Mouse (Mus musculus) 3134 (cell line): ENCODE data around the gene Stk39.

Source experiments
- DNase-seq: peaks from one replicate; pipeline ENCODE4 v3.0.0-alpha.2; 2011; ENCODE audit warnings: low spot score; ENCODE audit not compliant: insufficient read length; ENCODE audit errors: extremely low read depth

Stk39 gene

DNA sequence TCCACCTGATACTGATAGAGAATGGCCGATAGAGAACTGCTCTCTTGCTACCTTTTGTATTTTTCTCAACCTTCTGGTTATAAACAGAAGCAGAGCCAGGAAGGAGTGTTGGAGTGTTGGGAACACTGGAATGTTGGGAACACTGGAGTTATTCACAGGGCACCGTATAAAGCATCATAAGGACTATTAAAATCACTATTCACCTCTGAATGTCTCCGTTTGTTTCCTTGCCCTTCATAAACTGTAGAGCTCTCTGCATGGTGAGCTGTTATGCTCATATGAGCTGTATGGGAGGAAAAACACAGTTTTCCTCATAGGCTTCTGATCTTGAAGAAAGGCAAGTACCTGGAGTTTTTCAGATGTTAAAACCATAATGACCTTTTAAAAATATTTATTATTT lies 295.6 kb downstream of the Stk39 start:
- no peak for DNase-seq

DNA sequence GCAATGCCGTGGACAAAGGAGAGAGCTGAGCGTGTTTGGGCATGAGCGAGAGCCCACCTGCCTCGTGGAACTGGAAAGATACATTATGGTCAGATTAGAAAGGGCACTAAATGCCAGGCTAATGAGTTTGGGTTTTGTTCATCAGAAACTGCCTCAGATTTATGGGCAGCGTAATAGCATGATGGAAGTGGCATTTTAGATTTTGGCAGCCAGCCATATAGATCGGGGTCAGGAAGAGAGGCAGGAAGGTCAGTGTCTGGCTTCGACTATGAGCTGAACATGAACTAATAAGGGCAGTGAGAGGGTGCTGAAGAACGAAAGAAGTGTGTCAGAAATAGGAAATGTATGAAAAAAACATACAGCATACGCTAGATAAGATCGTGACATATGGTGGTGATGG lies 300.8 kb downstream of the Stk39 start:
- no peak for DNase-seq

DNA sequence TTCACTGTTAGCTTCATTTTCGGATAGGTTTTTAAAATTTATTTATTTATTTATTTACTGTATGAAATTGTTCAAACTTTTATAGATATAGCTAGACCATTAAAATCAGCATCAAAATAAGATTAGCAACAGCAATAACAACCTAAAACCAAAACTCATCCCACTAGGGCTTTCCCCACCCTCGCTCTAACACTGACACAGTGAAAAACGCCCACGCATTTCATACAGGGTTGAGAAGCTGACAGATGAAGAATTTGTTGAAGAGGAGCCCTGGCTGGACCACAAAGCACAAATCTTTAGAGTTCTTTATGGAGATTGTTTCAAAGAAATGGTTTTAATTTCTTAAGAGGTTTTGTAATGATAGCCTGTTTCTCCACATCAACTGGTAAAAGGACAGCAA lies 310.1 kb downstream of the Stk39 start:
- no peak for DNase-seq

DNA sequence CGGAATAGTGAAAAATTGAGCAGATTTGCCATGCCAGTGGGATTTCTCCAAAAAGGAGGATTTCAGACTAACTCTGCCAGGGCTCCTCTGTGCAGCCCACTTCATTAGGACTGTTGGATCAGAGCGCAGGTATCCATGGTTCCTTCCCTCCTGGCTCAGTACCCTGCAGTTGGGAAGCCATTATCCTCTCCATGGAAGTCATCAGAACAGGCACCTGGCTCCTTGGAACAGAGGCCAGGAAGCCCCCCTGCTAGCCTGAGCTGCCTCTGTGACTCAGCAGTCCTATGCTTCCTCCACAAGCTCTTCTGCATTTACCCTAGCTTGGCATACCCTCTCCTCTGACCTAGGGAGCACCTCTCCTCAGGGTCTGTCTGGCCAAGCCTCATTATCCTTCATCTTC lies 311.5 kb downstream of the Stk39 start:
- no peak for DNase-seq
